Mouse (Mus musculus) spleen, adult 12 weeks (tissue): ENCODE measurements around the gene Gm5741.
"Not testable (repeated sequence)": the region's sequence is repeated elsewhere in the genome, so short reads cannot be mapped to it uniquely, and the experiment has no call there.

Experiments
- DNase-seq: peaks from one replicate; pipeline ENCODE4 v3.0.0; 2022; ENCODE audit warnings: low spot score

Gm5741 gene

DNA sequence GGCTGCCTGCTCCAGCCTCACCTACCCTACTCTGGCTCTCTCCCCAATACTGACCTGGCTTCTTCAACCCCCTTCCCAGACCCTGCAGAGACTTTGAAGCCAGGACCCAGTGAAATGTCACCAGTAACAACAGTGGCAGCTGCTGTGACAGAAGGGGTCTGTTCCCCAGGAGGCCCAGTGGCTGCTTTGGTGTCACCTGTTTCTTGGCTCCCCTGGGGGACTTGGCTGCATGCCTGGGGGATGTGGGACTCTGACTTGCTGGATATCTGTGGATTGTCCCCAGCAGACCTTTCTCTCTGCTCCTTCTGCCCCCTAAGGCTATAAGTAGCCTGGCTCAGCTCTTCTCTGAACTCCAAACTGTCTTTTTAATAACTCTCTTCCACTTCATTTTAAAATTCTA is at the start of gene Gm5741:
Gene Gm5741 (minus strand): TSS at position 1 of the 400 bp plus-strand sequence.
- DNase-seq: no peak

DNA sequence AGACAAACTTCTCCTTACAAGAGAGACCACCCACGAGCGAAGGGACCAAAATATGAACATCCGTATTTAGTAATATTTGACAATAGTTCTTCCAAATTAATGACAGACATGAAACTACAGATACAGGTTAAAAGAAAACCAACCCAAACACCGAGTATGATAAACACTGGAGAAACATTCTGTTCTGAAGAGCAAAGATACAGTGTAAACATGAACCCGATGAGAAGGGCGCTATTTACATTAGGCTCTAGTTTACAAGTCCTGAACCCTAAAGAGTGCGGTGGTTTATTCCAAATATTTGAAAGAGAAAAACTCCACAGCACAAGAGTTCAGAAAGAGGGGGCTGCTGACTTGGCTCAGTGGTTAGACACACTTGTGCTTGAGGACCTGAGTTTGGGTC is 49.2 kb upstream of the Gm5741 start:
- DNase-seq: no peak

DNA sequence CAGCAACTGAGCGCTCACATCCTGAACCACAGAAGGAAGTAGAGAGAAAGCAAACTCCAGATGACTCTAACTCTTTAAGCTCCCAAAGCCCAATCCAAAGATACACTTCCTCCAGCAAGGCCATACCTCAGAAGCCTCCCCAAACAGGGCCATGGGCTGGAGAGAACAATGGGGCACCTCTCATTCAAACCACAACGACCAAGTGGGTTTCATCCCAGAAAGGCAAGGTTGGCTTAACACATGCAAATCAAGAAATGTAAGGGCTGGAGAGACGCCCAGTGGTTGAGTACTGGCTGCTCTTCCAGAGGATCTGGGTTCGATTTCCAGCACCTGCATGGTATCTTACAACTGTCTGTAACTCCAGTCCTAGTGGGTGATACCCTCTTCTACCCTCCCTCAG is 47.7 kb upstream of the Gm5741 start:
- DNase-seq: no peak

DNA sequence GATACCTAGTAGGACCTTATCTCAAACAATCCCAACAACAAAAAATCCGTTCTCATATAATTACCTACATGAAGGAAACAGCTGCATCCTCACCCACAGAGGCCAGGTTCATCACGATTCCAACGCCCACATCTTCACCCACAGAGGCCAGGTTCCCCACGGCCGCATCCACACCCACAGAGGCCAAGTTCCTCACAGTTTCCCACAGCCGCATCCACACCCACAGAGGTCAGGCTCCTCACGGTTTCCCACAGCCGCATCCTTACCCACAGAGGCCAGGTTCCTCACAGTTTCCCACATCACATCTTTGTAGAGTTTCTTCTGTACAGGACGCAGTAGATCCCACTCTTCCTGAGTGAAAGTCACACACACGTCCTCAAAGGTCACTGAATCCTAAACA is 45.5 kb upstream of the Gm5741 start:
- no peak for DNase-seq

DNA sequence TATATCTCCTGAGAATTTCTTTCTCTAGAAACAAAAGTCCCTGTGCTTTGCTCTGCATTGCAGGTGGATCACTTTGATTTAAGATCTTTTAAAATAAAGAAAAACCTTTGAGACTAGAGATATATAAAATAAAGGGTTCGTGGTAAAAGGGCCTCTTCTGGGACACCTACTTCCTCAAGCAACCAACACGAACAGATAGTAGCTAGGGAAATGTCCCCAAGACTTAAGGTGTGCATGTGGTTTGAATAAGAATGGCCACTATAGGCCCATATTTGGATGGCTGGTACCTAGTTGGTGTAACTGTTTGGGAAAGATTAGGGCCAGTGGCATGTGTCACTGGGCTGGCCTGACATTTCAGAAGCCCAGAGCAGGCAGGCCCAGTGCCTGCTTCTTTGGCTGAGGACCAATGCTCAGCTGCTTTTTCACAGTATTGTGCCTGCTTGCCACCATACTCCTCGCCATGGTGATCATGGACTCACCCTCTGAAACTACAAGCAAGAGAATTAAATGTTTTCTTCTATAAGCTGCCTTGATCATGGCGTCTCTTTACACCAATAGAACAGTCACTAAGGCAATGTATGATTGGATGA is 32.4 kb upstream of the Gm5741 start:
- no peak for DNase-seq

DNA sequence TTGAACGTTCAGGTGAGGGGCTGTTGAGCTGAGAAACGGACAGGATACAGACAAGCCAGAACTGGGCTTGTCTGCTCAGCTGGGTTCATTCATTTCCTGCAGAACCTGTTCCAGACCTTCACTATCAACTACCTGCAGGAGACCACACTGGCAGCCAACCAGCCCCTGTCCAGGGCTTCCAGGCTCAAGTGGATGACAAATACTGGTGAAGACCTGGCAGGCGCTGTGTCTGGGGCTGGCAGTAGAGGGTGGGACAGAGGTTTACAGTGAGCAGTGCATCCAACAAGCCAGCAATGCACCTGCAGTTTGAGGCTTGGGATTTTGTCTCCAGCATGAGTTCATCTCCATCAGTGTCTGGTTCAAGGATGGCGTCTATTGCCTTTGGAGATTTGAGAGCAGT is 29.1 kb upstream of the Gm5741 start:
- DNase-seq: no peak

DNA sequence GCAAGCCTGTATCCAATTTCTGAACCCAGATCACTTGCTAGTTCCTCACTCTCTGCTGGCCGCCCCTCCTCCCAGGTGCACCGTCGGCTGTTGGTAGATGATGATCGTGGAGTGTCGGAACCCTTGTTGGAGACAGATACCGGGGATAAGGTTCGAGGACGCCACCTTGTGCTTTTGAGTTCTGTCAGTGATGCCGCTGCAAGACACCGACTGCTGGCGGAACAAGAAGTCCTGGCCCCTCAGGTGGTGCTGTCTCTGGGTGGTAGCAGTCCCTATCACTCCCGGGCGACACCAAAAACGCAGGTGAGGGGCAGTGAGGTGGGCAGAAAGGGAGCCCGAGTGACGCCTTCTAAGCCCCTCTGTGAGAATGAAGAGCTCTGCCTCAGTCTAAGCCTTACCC is 28.4 kb upstream of the Gm5741 start:
- no peak for DNase-seq

DNA sequence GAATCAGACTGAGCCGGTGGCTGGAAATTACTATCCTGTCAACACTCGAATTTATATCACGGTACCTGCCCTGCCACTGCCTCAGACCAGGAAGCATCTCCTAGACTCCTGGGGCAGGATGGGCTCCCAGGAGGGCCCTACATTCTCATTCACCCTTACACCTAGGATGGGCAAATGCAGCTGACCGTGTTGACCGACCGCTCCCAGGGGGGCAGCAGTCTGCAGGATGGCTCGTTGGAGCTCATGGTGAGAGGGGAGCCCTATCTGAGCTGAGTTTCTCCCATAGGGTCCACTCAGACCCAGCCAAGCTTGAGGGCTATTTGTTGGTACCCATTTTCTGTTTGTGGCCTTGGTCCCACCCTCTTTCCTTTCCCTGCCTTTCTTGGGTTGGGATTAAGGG is 27.8 kb upstream of the Gm5741 start:
- DNase-seq: no peak

DNA sequence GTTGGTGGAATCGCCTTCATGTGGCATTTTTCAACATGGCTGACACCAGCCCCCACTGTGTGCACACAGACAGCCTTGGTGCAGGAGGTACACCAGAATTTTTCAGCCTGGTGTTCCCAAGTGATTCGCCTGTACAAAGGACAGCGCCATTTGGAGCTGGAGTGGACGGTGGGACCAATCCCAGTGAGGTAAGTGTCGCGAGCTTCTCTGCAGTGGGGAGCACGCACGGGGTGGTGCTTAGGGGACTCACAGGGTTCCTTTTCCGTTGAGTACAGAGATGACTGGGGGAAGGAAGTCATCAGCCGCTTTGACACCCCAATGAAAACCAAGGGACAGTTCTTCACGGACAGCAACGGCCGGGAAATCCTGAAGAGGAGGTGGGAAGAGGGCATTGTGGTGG is 27.3 kb upstream of the Gm5741 start:
- no peak for DNase-seq

DNA sequence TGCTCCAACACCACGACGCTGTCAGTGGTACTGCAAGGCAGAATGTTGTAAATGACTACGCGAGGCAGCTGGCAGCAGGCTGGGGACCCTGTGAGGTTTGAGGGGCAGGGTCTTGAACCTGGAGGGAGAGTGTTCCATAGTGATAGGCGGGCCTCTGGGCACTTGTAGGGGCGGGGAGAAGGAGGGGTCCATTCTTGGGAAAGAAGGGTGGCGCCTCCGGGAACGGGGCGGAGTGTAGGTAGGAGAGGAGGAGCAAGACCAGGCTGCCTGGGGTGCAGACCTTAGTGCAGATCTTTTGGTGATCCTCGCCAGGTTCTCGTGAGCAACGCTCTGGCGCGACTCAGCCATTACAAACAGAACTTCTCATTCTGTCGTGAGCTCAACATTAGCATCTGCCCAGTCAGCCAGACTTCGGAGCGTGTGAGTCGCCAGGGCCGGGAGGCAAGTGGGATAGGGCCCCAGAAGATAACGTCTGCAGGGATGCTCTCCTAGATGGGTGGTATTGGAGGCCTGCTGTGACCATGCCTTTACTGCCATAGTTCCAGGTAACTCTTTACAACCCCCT is 23.8 kb upstream of the Gm5741 start:
- no peak for DNase-seq

DNA sequence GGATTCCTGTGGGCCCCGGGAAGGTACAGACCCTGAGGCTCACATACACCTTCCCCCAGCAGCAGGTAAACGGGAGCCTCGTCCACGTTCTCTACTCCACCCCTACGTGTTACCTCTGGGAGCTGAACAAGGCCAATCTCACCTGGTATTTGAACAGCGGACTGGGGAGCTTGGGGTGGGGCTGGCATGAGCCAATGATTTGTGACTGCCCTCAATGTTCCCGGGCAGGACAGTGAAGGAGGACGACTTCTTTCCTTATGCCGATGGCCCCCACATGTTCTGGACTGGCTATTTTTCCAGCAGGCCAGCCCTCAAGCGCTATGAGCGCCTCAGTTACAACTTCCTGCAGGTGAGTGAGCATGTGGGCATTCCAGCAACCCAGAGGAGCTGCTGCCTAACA is 23.1 kb upstream of the Gm5741 start:
- no peak for DNase-seq

DNA sequence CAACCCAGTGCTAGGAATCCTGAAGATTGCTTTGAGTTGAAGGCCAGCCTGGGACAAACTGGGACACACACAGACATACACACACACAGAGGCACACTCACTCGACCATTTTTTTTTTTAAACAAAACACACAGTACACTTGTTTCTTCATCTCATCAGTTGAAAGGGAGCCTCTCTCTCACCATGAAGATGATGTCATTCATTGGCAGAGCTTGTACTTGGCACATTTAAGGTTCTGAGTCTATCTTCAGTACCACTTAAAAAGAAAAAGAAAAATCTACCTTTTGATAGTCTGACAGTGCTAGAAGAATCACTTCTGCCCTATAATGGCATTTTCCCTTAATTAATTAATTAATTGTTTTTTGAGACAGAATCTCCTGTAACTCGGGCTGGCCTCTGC is 21.0 kb upstream of the Gm5741 start:
- no peak for DNase-seq

DNA sequence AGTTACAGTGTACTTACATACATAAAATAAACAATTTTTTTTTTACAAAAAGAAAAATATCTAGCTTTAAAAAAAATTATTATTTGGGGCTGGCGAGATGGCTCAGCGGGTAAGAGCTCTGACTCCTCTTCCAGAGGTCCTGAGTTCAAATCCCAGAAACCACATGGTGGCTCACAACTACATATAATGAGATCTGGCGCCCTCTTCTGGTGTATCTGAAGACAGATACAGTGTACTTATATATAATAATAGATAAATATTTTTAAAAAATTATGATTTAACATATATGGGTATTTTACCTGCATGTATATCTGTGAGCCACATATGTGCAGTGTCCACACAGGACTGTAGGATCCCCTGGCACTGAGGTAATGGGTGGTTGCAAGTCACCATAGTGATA is 18.5 kb upstream of the Gm5741 start:
- DNase-seq: no peak

DNA sequence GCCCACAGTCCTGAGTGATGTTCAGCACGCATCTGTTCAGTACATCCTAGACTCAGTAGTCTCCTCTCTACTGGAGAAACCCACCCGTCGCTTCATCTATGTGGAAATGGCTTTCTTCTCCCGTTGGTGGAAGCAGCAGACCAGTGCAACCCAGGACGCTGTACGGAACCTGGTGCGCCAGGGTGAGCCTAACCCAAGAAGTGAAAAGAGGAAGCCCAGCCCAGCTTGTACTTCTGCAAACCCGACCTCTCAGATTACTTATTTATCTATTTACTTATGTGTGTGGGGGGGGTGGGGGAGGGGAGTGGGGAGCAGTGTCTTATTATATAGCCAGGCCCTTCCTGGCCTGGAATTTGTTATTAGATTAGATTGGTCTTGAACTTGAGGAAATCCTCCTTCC is 16.9 kb upstream of the Gm5741 start:
- no peak for DNase-seq

DNA sequence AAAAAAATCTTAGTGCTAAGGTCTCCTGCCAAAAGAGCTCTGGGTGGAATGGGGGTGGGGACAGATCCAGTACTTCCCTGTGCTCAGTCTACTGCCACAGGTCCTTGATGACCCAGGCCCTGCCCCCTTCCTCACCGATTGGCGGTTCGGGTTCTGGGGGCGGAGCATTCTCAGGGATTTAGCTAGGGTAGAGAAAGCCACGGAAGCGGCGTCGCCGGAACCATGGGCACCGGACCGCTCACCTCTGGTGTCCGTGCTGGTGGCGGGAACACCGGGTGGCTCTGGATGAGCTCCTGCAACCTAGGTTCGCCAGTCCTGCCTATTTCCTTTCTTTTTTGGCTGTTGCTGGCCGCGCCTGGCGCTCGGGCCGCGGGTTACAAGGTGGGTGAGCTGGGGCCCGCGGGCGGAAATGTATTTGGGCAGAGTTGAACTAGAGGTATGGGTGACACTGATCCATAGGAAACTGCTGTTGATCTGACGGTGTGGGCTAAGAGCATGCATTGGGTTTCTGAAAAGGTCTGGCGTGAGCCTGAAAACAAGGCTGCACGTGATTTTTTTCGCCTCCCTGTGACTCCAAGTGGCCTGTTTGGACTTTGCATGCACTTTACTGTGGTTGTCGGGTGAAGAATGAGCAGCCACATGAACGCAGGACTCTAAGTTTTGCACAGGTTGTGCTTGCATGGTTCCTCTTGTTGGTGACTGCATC is 15.5 kb upstream of the Gm5741 start, which contains the start of gene Man2b1:
Gene Man2b1 (plus strand): TSS at position 163 of the 706 bp plus-strand sequence.
- peak; percentile 72 for DNase-seq

DNA sequence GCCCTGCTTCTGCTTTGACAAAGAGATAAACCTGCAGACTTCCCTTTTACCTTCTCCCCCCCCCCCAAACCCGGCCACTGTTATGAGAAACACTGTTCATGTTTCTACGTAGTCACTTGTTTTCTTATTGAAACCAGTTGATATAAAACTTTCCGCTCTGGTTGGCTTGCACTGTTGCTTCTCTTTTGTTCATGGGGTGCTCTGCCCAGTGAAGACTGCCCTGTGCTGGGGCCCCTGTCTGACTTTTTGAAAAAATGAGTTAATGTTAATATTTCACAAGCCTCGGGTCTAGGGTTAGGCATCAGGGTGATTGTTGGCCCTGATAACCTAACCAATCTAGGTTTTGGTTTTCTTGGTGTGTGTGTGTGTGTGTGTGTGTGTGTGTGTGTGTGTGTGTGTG is 14.4 kb upstream of the Gm5741 start:
- not testable (repeated sequence) for DNase-seq

DNA sequence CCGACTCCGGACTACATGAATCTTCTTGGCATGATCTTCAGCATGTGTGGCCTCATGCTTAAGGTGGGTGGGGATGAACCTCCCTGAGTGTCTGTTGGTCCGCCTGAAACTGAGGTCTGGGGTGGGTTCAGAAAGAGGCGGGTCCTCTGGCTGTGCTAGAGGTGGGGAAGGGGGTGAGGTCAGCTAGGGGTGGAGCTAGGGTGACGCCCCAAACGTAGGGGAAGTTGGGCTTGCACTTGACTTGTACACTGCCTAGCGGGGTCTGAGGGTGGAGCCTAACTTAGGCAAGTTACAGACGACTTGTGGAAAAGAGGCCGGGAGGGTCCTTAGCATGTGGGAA is 13.4 kb upstream of the Gm5741 start, which contains the start of gene Wdr83:
Gene Wdr83 (minus strand): TSS at position 91 of the 340 bp plus-strand sequence.
- DNase-seq: no peak

DNA sequence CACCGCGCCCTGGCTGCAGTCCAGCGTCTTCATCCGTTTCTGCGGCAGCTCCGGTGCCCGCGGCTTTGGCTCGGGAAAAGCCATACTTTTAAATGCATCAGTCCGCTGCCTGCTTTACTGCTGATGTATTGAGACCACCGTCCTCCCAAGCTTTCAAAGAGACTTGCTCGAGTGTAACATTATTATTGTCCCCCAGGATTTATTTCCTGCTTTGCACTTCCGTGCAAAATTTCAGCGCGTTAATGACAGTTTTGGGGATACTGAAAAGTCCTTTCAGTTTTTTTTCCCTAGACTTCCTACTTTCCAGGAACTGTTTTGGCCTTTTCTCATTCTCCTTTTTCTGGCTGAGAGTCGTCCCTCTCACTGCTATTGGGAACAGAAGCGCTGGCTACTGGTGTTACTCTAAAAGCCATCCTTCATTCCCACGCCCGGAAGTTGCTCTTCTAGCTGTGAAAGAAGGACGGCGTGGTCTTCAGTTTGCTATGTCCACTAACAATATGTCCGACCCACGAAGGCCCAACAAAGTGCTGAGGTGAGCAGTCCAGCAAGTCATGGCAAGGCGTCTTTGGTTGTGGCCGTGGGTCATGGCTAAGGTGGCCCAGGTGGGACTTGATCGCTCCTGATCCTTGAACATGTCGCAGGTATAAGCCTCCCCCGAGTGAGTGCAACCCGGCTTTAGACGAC is 12.9 kb upstream of the Gm5741 start, which contains the start of gene Wdr83os:
Gene Wdr83os (plus strand): TSS at position 209 of the 684 bp plus-strand sequence.
- peak; percentile 63 for DNase-seq

DNA sequence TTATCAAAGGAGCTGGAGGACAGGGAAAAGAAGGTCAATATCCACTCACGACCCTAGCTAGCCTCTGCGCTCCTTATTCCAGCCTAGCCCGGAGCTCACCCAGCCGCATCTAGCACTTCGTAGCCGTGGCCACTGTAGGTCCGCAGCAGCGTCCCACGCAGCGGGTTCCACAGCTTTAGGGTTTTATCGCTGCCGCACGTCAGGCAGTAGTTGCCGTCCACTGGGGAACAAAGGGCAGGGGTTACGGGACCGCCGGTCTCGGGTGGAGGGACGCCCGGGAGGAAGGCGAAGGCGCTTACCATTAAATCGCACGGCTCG is 12.4 kb upstream of the Gm5741 start:
- no peak for DNase-seq

DNA sequence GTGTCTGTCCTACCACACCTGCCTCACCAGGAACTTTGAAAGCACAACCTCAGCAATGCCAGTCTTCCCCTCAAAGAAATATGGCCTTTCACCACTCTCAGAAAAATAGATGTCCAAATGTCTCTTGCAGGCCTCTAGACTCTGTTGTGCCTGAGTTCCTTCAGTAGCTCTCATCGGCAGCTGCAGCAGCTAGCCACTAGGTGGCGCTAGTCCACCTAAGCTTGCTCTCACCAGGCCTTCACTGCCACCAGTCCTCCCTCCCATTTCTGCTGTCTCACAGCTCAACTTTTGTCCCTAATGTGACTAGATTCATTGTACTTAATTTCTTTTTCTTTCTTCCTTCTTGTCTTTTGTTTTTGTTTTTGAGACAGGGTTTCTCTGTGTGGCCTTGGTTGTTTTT is 9.2 kb upstream of the Gm5741 start:
- peak; percentile 62 for DNase-seq

DNA sequence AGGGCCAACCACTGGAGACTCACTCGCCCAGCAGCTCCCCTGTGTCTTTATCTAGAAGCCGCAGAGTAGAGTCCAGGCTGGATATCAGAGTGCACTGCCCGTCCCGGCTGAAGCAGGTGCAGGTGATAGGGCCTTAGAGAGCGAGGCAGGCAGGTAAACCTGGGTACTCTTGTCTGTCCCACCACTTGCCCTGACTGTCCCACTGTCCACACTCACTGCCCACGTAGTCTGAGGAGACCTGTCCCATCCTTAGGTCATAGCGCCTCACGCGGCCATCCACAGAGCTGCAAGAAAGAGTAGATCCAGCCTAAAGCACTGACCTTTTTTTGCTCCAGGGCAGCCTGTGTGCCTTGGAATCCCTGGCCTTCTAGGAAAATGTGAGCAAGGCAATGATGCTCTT is 8.2 kb upstream of the Gm5741 start:
- DNase-seq: no peak

DNA sequence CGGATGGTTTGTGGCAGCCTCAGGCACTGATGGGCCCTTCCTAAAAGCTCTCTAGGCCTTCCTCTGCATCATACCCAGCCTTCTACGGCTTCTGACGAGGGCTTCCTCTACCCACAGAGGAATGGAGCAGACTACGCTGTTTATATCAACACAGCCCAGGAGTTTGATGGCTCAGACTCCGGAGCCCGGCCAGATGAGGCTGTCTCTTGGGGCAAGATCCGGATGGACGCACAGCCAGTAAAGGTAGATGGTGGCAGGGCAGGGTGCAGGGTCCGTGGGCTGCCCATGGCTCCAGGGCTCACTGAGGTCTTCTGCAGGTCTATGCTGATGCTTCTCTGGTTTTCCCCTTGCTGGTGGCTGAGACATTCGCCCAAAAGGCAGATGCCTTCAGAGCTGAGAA is 6.8 kb upstream of the Gm5741 start:
- no peak for DNase-seq

DNA sequence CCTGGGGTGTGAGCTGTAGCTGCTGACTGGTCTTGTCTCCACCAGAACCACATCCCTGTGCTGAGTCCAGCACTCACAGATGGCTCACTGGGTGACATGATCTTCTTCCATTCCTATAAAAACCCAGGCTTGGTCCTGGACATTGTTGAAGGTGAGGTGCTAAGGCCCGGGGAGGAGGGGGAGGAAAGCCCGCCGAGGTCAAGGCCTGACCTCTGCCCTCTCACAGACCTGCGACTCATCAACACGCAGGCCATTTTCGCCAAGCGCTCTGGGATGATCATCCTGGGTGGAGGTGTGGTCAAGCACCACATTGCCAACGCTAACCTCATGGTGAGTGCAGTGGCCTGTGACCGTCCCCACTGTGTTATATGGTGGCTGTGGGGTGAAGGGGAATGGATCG is 6.4 kb upstream of the Gm5741 start:
- no peak for DNase-seq
